Mouse (Mus musculus) layer of hippocampus, adult 18-20 months (tissue): ENCODE results near the gene Cables2. TPM values are rescaled to one million over a fixed set of nuclear protein-coding genes. Genes with fewer than 3 reads are reported as not detected.

ENCODE experiments used
- DNase-seq, 2 experiments: peaks; one replicate each; pipeline ENCODE4 v3.0.0; 2022; ENCODE audit warnings: low spot score in 2 of 2
- total RNA-seq, 2 experiments: library from RNA; stranded (reverse); gene quantifications; 2 replicates each; pipeline ENCODE4 v1.2.3; 2021

The Cables2 gene
- total RNA-seq, 2 experiments from 2014 or later, result 31.6 to 35.5 TPM

- DNase-seq, result no peak
Measured at GRCm38 (mm10) chr2:180227262-180228059, 45.8 kb downstream of the Cables2 start.

- DNase-seq, result no peak
Measured at GRCm38 (mm10) chr2:180225762-180226378, 47.4 kb downstream of the Cables2 start, which contains the start of gene Lama5. Gene Lama5, minus strand, starts transcription at chr2:180225859.

- DNase-seq, result no peak
Measured at GRCm38 (mm10) chr2:180225044-180225761, 48.1 kb downstream of the Cables2 start.

- DNase-seq, result no peak
Measured at GRCm38 (mm10) chr2:180224647-180225043, 48.7 kb downstream of the Cables2 start.

GRCm38 (mm10) chr2:180222250-180222649 lies 51.0 kb downstream of the Cables2 start:
- DNase-seq, result no peak

GRCm38 (mm10) chr2:180221051-180221450 lies 52.2 kb downstream of the Cables2 start:
- DNase-seq, result no peak

- DNase-seq, result no peak
Measured at GRCm38 (mm10) chr2:180220165-180220564, 53.1 kb downstream of the Cables2 start.

GRCm38 (mm10) chr2:180219145-180219943 lies 54.0 kb downstream of the Cables2 start:
- no peak for DNase-seq

- DNase-seq, result no peak
Measured at GRCm38 (mm10) chr2:180218677-180219076, 54.6 kb downstream of the Cables2 start.

- DNase-seq, result no peak
Measured at GRCm38 (mm10) chr2:180218241-180218640, 55.1 kb downstream of the Cables2 start.

GRCm38 (mm10) chr2:180217587-180217986 lies 55.7 kb downstream of the Cables2 start:
- no peak for DNase-seq

GRCm38 (mm10) chr2:180216921-180217320 lies 56.4 kb downstream of the Cables2 start:
- DNase-seq, result no peak

GRCm38 (mm10) chr2:180215951-180216350 lies 57.3 kb downstream of the Cables2 start:
- DNase-seq, result no peak

GRCm38 (mm10) chr2:180215011-180215461 lies 58.3 kb downstream of the Cables2 start:
- DNase-seq, result no peak

- DNase-seq, result no peak
Measured at GRCm38 (mm10) chr2:180214352-180214978, 58.8 kb downstream of the Cables2 start.

- no peak for DNase-seq
Measured at GRCm38 (mm10) chr2:180212255-180212654, 61.0 kb downstream of the Cables2 start.

- no peak for DNase-seq
Measured at GRCm38 (mm10) chr2:180208976-180209375, 64.3 kb downstream of the Cables2 start.
